Mouse (Mus musculus): ENCODE measurements around the gene Atp6v0d1. TPM values are rescaled to one million over a fixed set of nuclear protein-coding genes. Genes with fewer than 3 reads are reported as not detected.

Atp6v0d1 gene
- 52.4 and 59.4 TPM in 2 replicates for polyA plus RNA-seq (2015; fragmentation: Nextera tagmentation; extraction: Ambion mirVana)

- Histone ChIP-seq H3K27me3 (peaks cover 7% of the 10 kb centered on the region; the same call in 1 of the 2 replicates), H3K36me3 (replicated peaks) (peaks cover 10% of the 10 kb centered on the region), H3K9me3 (replicated peaks) (no peaks in the 10 kb centered on the region), H3K4me3 (replicated peaks) (peak within 1 kb of the TSS; percentile 89), H3K9ac (peak within 1 kb of the TSS; percentile 97), H3K4me2 (peak within 1 kb of the TSS; percentile 94), H3K27ac (replicated peaks) (peak within 1 kb of the TSS; percentile 90), H3K4me1 (replicated peaks) (peaks cover 50% of the 10 kb centered on the region)
- WGBS (ENCODE audit: insufficient replicate concordance): 2% methylated on average over 53 of the region's 53 CpGs
- ATAC-seq (ENCODE audit: insufficient read depth): peak; percentile 98
Measured at GRCm38 (mm10) chr8:105565952-105566702, at the start of gene Atp6v0d1. TSS of gene Atp6v0d1 (minus strand) at chr8:105566047.

GRCm38 (mm10) chr8:105613830-105614511, 48.1 kb upstream of the Atp6v0d1 start:
- Histone ChIP-seq H3K4me1 (replicated peaks) (peaks cover 49% of the 10 kb centered on the region), H3K27me3 (peaks cover 26% of the 10 kb centered on the region), H3K4me3 (replicated peaks) (peak overlapping the region; percentile 48), H3K27ac (replicated peaks) (no peak overlapping the region), H3K9ac (peak overlapping the region; percentile 30; the same call in 1 of the 2 replicates), H3K9me3 (replicated peaks) (no peaks in the 10 kb centered on the region), H3K36me3 (replicated peaks) (peaks cover 39% of the 10 kb centered on the region), H3K4me2 (peak overlapping the region; percentile 72)
- 18% methylated on average over 50 of the region's 50 CpGs for WGBS (ENCODE audit: insufficient replicate concordance)
- ATAC-seq (ENCODE audit: insufficient read depth): no peak

- ATAC-seq (ENCODE audit: insufficient read depth): no peak
- Histone ChIP-seq H3K27ac (replicated peaks) (no peak overlapping the region), H3K27me3 (peaks cover 26% of the 10 kb centered on the region), H3K4me3 (replicated peaks) (peak overlapping the region; percentile 48), H3K36me3 (replicated peaks) (peaks cover 29% of the 10 kb centered on the region), H3K9me3 (replicated peaks) (no peaks in the 10 kb centered on the region), H3K9ac (no peak overlapping the region), H3K4me1 (replicated peaks) (peaks cover 59% of the 10 kb centered on the region), H3K4me2 (peak overlapping the region; percentile 72)
- 7% methylated on average over 20 of the region's 20 CpGs for WGBS (ENCODE audit: insufficient replicate concordance)
Measured at GRCm38 (mm10) chr8:105613037-105613436, 47.2 kb upstream of the Atp6v0d1 start.

- H3K4me1 ChIP-seq (replicated peaks): peaks cover 71% of the 10 kb centered on the region
Measured at GRCm38 (mm10) chr8:105611836-105612235, 46.0 kb upstream of the Atp6v0d1 start.

GRCm38 (mm10) chr8:105609771-105610170, 43.9 kb upstream of the Atp6v0d1 start:
- no peak for ATAC-seq (ENCODE audit: insufficient read depth)
- Histone ChIP-seq H3K27me3 (peaks cover 28% of the 10 kb centered on the region), H3K27ac (replicated peaks) (peak overlapping the region; percentile 72), H3K4me2 (peak overlapping the region; percentile 47; the same call in 1 of the 2 replicates), H3K4me3 (replicated peaks) (no peak overlapping the region), H3K9ac (no peak overlapping the region), H3K4me1 (replicated peaks) (peaks cover 91% of the 10 kb centered on the region), H3K9me3 (replicated peaks) (no peaks in the 10 kb centered on the region), H3K36me3 (replicated peaks) (no peaks in the 10 kb centered on the region)
- 13% methylated on average over 4 of the region's 4 CpGs for WGBS (ENCODE audit: insufficient replicate concordance)

More at GRCm38 (mm10) chr8:105611836-105612235, 46.0 kb upstream of the Atp6v0d1 start:
- H3K27me3 ChIP-seq: peaks cover 26% of the 10 kb centered on the region
- H3K4me2 ChIP-seq: no peak overlapping the region
- H3K9ac ChIP-seq: no peak overlapping the region
- no peaks in the 10 kb centered on the region for H3K9me3 ChIP-seq (replicated peaks)
- WGBS (ENCODE audit: insufficient replicate concordance): 80% methylated on average over 9 of the region's 9 CpGs
- H3K27ac ChIP-seq (replicated peaks): no peak overlapping the region
- H3K36me3 ChIP-seq (replicated peaks): peaks cover 17% of the 10 kb centered on the region
- no peak for ATAC-seq (ENCODE audit: insufficient read depth)
- H3K4me3 ChIP-seq (replicated peaks): no peak overlapping the region

GRCm38 (mm10) chr8:105609355-105609754, 43.5 kb upstream of the Atp6v0d1 start:
- Histone ChIP-seq H3K27me3 (peaks cover 30% of the 10 kb centered on the region), H3K9ac (no peak overlapping the region), H3K4me1 (replicated peaks) (peaks cover 96% of the 10 kb centered on the region), H3K9me3 (replicated peaks) (no peaks in the 10 kb centered on the region), H3K4me3 (replicated peaks) (no peak overlapping the region), H3K36me3 (replicated peaks) (no peaks in the 10 kb centered on the region), H3K27ac (replicated peaks) (peak overlapping the region; percentile 72), H3K4me2 (peak overlapping the region; percentile 47)
- peak; percentile 44; the same call in 1 of the 2 replicates for ATAC-seq (ENCODE audit: insufficient read depth)
- 9% methylated on average over 2 of the region's 2 CpGs for whole genome bisulfite sequencing (ENCODE audit: insufficient replicate concordance)

GRCm38 (mm10) chr8:105607684-105608083, 41.8 kb upstream of the Atp6v0d1 start:
- Histone ChIP-seq H3K36me3 (replicated peaks) (no peaks in the 10 kb centered on the region), H3K27ac (replicated peaks) (0 out of 2 replicates have a peak overlapping the region, but pooled peaks have one; percentile 81), H3K4me1 (replicated peaks) (peaks cover 86% of the 10 kb centered on the region), H3K4me3 (replicated peaks) (0 out of 2 replicates have a peak overlapping the region, but pooled peaks have one; percentile 73), H3K9ac (no peak overlapping the region), H3K27me3 (peaks cover 21% of the 10 kb centered on the region), H3K4me2 (peak overlapping the region; percentile 99), H3K9me3 (replicated peaks) (no peaks in the 10 kb centered on the region)
- ATAC-seq (ENCODE audit: insufficient read depth): no peak
- WGBS (ENCODE audit: insufficient replicate concordance): 10% methylated on average over 4 of the region's 4 CpGs

GRCm38 (mm10) chr8:105607062-105607461, 41.2 kb upstream of the Atp6v0d1 start:
- H3K27ac ChIP-seq (replicated peaks): peak overlapping the region; percentile 81
- 4% methylated on average over 10 of the region's 10 CpGs for WGBS (ENCODE audit: insufficient replicate concordance)
- H3K4me2 ChIP-seq: peak overlapping the region; percentile 99
- peaks cover 81% of the 10 kb centered on the region for H3K4me1 ChIP-seq (replicated peaks)
- no peaks in the 10 kb centered on the region for H3K9me3 ChIP-seq (replicated peaks)
- H3K27me3 ChIP-seq: peaks cover 15% of the 10 kb centered on the region
- no peaks in the 10 kb centered on the region for H3K36me3 ChIP-seq (replicated peaks)
- H3K9ac ChIP-seq: peak overlapping the region; percentile 81; the same call in 1 of the 2 replicates
- no peak for ATAC-seq (ENCODE audit: insufficient read depth)
- H3K4me3 ChIP-seq (replicated peaks): peak overlapping the region; percentile 73

- peaks cover 11% of the 10 kb centered on the region; the same call in 1 of the 2 replicates for H3K27me3 ChIP-seq
- peak overlapping the region; percentile 81 for H3K9ac ChIP-seq
- no peaks in the 10 kb centered on the region for H3K9me3 ChIP-seq (replicated peaks)
- H3K4me1 ChIP-seq (replicated peaks): peaks cover 74% of the 10 kb centered on the region
- peak overlapping the region; percentile 73 for H3K4me3 ChIP-seq (replicated peaks)
- H3K27ac ChIP-seq (replicated peaks): peak overlapping the region; percentile 81
- WGBS (ENCODE audit: insufficient replicate concordance): under 1% methylated on average over 30 of the region's 30 CpGs
- peak; percentile 43 for ATAC-seq (ENCODE audit: insufficient read depth)
- H3K4me2 ChIP-seq: peak overlapping the region; percentile 99
- H3K36me3 ChIP-seq (replicated peaks): no peaks in the 10 kb centered on the region
Measured at GRCm38 (mm10) chr8:105606189-105607023, 40.6 kb upstream of the Atp6v0d1 start.

GRCm38 (mm10) chr8:105605491-105606188, 39.8 kb upstream of the Atp6v0d1 start:
- no peaks in the 10 kb centered on the region for H3K9me3 ChIP-seq (replicated peaks)
- peaks cover 66% of the 10 kb centered on the region for H3K4me1 ChIP-seq (replicated peaks)
- WGBS (ENCODE audit: insufficient replicate concordance): under 1% methylated on average over 39 of the region's 39 CpGs
- H3K4me3 ChIP-seq (replicated peaks): peak overlapping the region; percentile 73
- peaks cover 11% of the 10 kb centered on the region; the same call in 1 of the 2 replicates for H3K27me3 ChIP-seq
- H3K9ac ChIP-seq: peak overlapping the region; percentile 81
- peak; percentile 54 for ATAC-seq (ENCODE audit: insufficient read depth)
- H3K36me3 ChIP-seq (replicated peaks): no peaks in the 10 kb centered on the region
- peak overlapping the region; percentile 81 for H3K27ac ChIP-seq (replicated peaks)
- peak overlapping the region; percentile 99 for H3K4me2 ChIP-seq

Data from liver, embryonic 15.5 days (tissue).